Mouse (Mus musculus) frontal cortex, postnatal 36 days (tissue): ENCODE measurements around the gene Pcdh15.

ENCODE experiments used
- DNase-seq, 2 experiments: peaks; one replicate each; pipeline ENCODE4 v3.0.0; 2022; ENCODE audit warnings: low spot score in 2 of 2

The Pcdh15 gene

DNA sequence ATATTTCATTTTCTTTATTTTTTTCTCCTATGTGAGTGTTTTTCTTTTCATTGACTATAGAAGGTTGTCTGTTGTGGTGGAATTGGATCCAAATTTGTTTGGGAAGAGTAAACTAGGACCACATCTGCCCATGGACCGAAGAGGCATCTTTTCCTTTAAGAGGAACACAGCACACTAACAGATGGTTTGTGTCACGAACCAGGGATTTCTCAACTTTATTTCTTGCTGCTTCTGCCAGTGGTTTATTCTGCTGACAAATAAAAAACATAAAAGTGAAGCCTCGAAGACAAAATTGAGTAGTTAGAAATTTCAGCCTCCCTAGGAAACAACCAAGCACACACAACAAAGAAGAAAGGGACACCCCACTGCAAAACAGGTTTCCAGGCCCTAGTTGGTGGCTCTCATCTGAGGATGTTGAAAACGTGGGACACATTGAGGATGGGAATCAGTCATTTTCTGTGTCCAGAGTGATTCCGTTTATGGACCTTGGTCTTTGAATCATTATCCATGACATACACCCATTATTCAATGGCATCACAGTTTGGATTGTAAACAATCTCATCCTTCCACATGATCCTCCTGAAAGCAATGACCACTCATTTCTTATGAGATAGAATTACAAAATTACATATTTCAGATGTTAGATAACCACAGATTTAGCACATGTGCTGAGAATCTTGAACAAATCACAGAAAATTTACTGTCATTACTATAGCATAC is 1206.5 kb downstream of the Pcdh15 start:
- no peak for DNase-seq

GRCm38 (mm10) chr10:74307035-74307434 is 1207.9 kb downstream of the Pcdh15 start:
- no peak for DNase-seq

DNA sequence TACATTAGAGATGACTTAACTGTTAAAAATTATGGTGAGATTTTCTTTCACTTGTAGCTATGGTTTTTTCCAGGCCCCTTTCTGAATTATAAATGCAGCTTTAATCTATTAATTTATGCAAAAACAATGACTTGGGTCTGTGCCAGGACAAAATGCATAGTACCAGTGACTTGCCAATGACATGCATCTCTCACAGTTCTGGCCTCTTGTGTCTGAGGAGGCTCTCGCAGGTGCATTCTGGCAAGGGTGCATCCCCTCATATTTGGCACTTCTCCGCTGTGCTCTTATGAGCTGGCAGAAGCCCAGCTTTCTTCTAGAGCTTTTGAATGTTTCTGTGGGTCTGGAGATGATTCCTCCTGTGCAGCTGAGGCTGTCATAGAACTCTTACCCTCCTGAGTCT is 1216.9 kb downstream of the Pcdh15 start:
- no peak for DNase-seq

- DNase-seq, result no peak
These were observed 1236.3 kb downstream of the Pcdh15 start for GRCm38 (mm10) chr10:74335412-74335811.

GRCm38 (mm10) chr10:74339247-74340160 is 1240.4 kb downstream of the Pcdh15 start:
- DNase-seq, result no peak

DNA sequence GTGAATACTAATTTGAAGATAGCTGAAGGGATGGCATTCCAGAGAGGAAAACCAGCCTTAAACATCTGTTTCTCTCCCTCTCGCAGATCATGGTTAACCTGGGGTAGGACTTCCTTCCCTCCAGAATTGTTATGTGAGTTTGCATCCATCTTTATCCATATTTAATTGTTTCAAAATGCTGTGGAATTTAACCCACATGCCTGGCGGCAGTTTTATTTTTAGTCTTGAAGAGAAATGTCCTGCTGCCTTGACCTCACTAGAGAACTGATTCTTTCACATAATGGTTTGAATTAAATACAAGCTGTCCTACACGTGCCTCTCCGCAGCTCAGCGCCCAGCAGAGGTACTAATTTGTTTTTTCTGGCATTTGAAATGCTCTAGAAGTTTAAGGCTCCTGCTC is 1260.4 kb downstream of the Pcdh15 start:
- DNase-seq, result no peak

GRCm38 (mm10) chr10:74378697-74379096 is 1279.6 kb downstream of the Pcdh15 start:
- no peak for DNase-seq

GRCm38 (mm10) chr10:74379276-74380134 is 1280.4 kb downstream of the Pcdh15 start:
- DNase-seq, result no peak

DNA sequence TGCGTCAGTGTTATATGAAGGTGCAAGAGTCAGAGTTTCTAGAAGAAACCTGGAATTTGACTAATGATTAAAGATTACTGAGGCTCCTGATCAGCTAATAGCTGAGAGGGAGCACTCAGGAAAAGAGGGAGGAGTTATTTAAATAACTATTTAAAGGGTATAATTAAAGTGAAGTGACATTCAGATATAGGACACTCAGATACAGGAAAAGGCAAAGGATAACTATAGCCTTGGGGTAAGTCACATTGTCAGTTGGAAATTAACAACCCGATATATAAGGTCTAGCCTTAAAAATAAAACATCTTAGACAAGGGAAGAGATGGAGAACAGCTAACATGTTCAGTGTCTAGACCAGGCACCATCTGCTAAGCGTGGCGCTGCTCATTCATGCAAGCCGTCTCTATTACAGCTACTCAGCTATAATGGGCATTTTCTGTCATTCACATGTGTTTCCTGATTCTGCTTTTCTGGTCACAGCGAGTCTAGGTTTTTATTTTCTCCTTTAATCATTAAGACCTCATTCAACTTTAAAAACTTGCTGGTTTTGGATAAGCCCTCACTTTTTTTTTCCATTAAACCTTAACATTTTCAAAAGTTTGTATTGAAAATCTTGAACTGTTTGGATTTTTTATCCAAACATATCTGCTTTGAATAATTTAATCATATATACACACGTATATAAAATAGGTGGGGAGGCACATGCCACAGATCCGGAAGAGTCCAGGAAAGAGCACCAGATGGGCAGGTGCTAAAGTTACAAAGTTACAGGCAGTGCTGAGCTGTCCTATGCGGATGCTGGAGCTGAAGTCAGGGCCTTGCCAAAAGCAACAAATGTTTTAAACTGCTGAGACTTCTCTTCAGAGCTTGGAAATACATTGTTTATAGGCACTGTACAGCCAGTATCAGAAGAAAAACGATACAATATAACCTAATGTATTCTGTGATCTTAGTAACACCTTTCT is 1288.7 kb downstream of the Pcdh15 start:
- no peak for DNase-seq

DNA sequence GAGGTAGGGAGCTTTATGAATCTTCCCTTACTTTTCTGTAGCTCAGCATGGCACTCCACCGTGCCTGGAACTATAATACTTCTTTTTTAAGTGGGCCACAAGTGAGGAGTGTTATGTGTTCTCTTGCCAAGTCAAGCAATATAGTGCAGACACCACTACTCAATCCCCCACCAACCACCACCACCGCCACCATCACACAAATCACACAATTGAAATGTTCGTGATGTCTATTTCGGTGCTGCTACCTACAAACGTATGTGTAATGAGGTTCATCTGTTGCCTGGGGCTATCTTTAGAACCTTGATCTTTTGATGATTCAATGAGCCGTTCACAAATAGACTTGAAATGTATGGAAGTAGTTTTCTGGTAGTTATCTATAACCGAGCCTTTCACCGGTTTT is 1304.0 kb downstream of the Pcdh15 start:
- DNase-seq, result peak; percentile 42 to 71

GRCm38 (mm10) chr10:74414021-74414420 is 1314.9 kb downstream of the Pcdh15 start:
- no peak for DNase-seq

DNA sequence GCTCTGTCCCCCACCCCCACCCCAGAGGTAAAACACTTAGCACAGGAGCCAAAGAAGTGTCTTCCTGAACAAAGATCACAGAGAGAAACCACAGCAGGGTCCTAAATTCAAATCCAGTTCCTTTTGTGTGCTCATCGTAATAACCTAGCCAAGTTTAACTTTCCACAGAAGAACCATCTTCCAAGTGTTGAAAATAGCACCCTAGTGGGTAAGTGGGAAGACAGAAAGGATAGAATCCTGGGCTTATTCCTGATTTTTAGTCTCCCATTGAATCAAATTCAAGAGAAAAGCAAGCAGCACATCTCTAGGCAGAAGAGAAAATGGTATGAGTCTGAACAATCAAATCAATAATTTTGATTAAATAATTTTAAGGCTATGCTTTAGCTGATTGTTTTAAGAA is 1315.8 kb downstream of the Pcdh15 start:
- no peak for DNase-seq

- DNase-seq, result no peak
These were observed 1316.2 kb downstream of the Pcdh15 start for GRCm38 (mm10) chr10:74415359-74415758.

- DNase-seq, result no peak
These were observed 1316.8 kb downstream of the Pcdh15 start for GRCm38 (mm10) chr10:74415949-74416348.

DNA sequence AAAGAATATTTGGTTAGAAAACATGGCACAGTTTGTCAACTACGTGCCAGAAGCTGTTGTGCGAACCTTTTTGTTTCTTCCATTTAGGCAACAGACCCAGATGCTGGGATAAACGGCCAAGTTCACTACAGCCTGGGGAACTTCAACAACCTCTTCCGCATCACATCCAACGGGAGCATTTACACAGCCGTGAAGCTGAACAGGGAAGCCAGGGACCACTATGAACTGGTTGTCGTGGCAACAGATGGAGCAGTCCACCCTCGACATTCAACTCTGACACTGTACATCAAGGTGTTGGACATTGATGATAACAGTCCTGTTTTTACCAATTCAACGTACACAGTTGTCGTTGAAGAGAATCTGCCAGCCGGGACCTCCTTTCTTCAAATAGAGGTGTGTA is 1350.9 kb downstream of the Pcdh15 start:
- DNase-seq, result no peak

- DNase-seq, result no peak
These were observed 1364.8 kb downstream of the Pcdh15 start for GRCm38 (mm10) chr10:74463972-74464371.

DNA sequence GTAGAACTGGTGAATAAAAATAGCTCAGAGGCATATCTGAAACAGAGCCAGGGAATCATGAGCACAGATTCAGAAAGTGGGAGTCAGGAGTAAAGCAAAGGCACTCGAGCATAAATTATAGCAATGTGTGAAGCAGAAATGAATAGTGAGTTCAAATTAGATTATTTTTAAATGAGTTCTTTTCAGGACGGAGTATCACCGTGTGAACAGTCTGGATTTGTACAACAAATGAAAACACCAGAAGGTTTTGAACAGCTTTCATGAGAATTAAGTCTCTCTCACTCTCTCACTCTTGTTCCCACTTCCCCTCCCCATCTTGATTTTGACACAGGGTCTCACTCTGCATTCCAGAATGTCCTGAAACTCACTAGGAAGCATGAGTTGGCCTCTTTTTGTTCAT is 1381.6 kb downstream of the Pcdh15 start:
- no peak for DNase-seq

DNA sequence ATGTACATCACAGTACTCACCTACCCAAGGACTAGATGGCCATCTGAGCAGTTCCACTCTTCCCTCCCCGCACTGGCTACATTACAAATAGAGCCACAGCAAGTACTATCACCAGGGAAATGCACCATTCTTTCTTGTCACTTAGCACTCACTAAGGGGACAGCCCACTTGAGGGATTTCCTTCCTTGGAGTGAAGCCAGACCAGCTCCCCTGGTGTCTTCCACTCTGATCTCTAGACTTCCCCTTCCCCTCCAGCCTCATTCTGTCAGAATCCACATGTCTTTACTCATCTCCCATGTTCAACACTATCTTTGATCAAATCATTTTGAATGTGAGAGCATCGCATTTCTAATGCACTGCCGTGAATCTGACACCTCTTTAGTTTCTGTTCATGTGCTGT is 1413.2 kb downstream of the Pcdh15 start:
- DNase-seq, result no peak

- DNase-seq, result no peak
These were observed 1414.6 kb downstream of the Pcdh15 start for GRCm38 (mm10) chr10:74513743-74514142.

GRCm38 (mm10) chr10:74538371-74538770 is 1439.2 kb downstream of the Pcdh15 start:
- no peak for DNase-seq

DNA sequence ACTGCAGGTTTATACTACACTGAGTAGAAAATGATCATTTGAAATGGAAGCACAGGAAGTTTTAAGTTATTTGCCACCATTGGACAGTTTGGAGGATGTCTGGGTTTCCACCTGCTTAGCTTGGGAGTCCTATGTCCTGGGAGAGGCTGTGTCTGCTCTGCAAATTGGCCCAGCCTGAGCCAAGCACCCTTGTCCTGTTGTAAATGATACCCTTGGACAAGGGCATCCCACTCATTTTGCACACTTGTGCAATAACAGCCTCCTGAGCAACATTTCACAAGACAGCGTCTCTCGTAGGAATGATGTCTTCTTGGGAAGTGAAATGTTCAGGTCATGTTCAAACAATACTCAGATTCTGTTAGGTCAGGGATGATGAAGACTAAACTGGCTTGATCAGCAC is 1456.2 kb downstream of the Pcdh15 start:
- DNase-seq, result no peak
